Mouse (Mus musculus): ENCODE measurements around the gene Iqcn.

DNA sequence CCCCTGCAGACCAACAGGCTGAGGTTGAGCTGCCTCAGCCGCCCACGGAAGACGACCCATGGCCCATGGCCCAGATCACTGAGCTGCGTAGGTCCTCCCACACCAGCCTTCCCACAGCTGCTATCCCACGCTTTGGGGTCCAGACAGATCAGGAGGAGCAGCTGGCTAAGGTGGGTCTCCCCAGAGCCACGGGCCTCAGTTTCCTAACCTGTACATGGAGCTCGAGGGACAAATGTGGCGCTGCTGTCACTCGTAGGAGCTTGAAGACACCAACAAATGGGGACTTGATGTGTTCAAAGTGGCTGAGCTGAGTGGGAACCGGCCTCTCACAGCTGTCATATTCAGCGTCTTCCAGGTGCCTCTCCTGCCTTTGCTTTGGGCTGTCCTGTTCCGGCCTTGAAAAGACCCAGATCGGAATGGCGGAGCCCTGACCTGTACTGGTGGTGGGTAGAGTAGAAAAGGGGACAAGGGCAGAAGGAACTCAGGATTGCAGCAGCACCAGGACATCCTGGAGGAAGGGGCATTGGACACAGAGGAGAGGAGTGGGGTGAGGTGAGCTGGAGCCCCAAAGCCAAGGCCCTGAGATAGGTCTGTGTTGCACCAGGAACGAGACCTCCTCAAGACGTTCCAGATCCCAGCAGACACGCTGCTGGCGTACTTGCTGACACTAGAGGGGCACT is 44.1 kb downstream of the Iqcn start:
- no peak for TF ChIP-seq EP300 (IDR thresholded peaks at IDR 0.05; ENCODE audit: insufficient read depth, low read depth, low read length)
- no peak for TF ChIP-seq CTCF (IDR thresholded peaks at IDR 0.05)
